Mouse (Mus musculus) adipocyte (in vitro differentiated cells): ENCODE results near the gene Gabrb1.

ENCODE experiments used
- DNase-seq: peaks from one replicate; pipeline ENCODE4 v3.0.0-alpha.2; 2016; ENCODE audit warnings: low spot score

The Gabrb1 gene

DNA sequence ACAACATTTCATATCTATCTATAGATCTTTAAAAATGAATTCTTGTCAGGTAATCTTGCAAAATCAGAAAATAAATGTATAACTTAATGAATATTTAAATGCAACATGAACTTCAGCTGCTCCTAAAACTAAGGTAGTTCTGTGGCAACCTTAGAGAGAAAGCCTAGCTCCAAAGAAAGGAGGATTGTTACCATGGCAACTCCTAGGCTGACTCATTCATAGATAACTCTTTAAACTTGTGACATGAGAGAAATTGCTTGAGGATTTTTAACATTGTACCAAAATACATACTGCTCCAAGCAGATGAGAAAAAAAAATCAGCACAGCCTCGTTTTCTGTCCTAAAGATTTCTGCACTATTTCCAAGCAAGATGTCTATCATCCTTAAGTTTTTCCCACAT lies 171.1 kb downstream of the Gabrb1 start:
- DNase-seq = no peak

DNA sequence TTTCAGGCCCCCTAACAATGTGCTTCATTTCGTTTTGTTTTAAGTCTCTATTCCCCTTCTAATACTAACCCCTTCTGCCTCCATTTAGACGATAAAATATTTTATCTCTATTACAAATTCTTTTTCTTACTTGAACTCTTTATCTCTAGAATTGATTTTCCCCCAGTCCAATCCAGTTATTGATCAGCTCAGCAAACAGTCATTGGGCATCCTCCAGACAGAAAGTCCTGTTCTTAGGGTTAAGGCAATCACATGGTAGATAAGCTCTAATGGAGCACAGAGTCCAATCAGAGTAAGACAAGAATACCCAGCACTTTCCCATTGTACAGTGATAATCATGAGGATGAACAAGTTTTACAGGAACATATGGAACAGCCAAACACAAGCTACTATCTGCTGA lies 172.4 kb downstream of the Gabrb1 start:
- no peak for DNase-seq

DNA sequence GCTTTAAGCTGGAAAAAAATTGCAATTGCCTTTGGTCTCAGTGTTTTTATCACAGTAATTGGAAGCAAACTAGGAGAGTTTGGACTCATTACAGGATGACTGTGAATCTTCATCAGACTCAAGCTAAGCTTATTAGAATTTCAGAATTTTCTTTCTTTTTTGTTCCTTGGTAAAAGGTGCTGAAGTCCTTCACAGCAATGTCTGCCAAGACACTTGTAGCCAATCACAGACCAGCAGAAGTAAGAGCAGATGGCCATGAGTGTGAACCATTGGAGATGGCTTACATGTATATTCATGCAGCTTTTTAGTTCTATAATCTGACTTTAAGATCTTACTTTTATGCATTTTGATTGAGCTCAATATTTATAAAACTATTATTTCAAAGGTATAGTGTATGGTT lies 184.3 kb downstream of the Gabrb1 start:
- no peak for DNase-seq

DNA sequence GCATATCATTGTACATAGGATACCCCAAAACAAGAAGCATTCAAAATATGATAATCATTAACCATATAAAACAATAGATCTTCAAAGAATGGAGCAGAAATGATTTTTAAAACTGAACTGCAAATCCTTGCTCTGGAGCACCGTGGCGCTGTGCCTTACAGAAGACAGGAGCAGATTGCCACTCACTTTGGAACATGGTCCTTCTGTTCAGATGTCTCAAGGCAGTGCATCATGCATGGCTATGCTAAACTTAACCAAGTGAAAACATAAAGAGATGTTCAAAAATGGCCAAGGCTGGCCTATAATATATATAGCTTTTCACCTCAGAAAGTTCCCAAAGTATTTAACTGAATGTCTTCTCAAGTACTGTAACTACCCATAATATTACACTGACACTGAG lies 240.3 kb downstream of the Gabrb1 start:
- DNase-seq = no peak

DNA sequence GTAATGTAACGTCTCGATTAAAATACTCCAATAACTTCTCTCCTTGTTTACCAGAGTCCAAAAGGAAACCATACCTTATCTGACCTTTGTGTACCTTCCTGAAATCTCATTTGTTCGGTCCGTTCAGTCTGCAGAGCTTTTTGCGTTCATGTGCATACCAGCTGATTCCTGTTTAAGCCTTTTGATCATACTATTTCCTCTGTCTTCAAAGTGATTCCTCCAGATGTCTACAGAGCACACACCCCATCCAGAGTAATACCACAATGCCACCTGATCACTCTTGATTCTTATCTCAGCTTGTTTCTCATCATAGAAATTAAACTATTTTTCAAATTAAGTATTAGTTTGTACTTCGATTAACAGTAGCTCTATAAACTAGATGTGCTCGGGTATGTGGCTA lies 245.5 kb downstream of the Gabrb1 start:
- no peak for DNase-seq

DNA sequence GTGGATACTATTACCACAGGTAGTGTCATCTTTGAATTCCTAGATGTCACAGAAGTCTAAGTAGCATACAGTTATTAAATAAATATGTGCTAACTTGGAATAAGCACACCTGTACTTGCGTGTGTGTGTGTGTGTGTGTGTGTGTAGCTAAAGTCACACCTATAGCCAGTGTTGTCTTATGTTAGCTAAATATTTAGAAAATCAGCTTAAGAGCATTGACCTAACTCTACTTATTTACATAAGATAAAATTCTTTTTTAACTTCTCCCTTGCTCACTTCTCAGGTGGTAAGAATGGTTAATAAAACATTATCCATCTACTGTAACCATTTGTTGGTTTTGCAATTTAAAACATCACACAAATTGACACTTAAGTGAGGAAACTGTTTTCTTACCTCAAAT lies 256.1 kb downstream of the Gabrb1 start:
- DNase-seq = no peak

DNA sequence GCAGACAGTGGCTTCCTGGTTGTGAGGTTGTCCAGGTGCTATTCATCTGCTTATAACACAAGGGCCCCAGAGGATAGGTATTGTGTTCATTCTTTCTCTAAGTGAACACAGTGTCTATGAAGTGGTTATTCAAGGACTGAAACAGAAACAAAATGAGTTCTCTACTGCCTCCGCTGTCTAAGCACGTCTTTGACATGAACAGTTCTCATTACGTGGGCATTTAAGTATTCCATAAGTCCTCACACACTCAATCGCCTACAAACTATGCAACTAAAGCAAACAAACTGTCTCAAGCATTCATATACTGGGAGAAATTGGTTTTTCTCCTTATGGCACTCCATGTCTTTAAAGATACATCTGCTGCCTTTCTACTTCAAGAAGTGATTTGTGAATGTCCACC lies 257.8 kb downstream of the Gabrb1 start:
- no peak for DNase-seq

DNA sequence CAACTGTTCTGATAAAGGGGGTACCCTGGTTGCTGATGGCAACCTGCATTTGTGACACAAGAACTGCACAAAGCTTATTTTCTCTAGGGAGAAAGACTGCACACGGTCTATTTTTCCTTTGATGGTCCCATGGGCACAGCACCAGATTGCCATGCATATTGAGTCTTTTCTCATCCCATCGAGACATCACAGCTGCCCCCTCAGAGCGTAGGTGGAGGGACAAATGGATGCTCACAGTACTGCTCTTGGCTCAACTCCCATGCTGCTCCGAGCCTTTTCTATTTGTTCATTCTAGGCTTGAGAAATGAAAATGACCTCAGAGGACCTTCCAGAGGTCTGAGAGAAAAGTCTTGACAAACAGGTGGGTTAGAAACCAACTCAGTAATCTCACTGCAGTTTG lies 259.3 kb downstream of the Gabrb1 start:
- DNase-seq = no peak

DNA sequence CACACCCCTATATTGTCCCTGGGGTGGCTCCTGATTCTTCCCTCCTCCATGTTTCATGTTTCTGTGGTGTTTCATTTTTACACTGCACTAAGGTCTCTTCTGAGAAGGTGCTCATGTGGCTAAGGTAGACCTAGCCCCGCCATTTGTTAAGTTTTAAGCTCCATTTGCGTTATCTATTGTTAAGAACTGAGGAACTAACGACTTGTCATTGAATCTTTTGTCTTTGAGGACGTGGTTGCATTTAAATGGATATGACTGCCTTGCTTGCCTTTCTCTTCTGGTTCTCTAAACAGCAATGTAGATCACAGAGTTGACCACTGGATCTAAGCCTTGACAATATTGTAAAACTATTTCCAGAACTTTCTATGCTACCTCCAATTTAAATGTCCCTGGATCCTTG lies 265.7 kb downstream of the Gabrb1 start:
- DNase-seq = no peak

DNA sequence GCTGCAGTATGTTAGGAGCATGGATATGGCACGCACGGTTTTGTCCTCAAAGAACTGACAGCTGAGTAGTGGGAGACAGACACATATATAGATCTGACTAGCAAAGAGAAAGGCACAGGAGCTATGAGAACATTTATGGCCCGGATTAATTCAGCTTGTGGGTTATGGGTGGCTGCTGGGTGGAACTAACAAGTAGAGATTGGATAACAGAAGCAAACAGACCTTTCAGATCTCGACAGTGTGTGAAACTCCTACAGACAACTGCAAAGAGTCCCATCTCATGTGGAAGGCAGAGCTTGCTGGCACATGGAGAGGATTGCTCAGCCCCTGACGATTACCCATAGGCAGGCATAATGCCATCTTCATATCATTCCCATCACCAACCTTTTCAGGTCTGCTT lies 268.4 kb downstream of the Gabrb1 start:
- no peak for DNase-seq

DNA sequence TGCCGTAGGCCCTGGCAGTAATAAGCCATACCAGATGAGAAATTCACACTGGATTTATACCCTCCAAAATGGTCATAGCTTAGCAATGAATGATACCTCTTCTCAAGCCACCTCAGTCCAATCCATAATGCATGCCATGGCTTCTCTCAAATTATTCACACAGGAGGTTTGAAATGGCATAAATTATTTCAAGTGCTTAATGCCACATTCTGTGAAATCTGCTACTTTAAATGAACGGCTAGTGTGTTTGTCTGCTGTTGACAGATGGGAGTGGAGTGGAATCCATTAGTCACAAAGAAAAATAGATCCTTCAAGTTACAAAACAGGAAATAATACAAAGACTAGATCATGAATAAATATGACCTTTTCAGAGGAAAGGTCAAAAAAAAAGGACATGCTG lies 272.1 kb downstream of the Gabrb1 start:
- no peak for DNase-seq

DNA sequence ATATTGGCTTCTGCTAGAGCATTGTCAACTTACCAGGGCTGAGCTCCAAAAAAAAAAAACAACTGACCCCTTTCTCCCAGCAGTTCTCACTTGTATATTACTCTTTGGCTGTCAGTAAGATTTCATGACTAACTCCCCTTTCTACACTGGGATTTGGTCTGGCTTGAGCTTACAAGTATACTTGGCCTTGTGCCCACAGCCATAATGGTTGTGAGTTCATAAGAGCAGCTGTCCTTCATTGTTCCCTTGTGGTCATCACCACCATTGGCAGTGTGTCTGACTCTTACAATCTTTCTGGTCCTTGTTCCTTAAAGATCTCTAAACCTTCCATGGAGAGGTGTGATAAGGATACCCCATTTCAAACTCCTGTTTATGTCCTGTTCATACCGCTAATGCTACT lies 293.5 kb downstream of the Gabrb1 start:
- no peak for DNase-seq

DNA sequence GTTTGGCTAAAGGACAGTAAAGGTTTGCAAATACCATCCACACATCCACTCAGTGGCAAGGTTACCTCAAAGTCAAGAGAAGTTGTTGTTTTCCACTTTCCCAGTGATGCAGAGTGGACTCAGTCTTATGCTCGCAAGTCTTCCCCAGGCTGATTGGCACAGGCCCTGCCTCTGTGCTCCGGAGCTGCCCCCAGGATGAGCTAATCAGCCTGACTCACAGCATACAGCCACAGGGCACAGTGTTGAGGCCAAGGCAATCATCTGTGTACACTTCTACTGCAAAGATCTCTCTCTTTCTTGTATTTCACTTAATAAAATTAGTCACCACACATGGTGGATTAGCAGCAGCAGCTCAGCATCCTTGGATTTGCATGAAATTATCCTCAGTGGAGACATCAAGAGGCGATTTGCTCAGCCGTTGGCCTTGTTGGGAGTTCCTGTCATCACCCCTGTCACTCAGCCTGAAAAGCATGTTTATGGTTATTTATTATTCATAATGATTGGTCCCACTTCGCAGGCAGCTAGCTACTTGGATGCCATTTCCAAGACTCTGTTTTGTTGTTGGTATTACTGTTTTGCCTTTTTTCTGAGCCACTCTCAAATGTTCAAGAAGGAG lies 297.3 kb downstream of the Gabrb1 start:
- no peak for DNase-seq

DNA sequence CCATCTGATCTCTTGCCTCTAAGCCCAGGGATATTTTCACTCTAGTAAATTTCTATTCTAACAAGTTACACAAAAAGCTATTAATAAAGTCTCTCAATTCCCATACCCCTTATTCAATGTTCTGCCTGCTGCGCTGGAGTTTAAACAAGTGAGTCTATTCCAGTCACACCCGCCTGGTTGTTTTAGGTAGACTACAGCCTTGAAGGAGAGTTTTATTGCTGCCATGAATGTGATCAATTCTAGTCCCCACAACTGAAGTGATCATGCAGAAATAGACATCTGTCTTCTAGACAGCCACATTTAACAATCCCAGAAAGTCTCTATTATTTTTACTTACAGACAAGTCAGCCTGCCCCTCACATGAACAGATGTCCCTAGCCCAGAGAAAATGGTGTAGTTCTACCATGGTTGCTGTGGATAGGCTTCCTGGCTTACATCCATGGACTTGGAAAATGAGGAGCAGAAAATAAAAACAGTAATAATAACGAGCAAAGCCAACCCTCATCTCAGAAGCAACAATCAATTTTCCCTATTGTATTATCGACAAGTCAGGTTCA lies 307.0 kb downstream of the Gabrb1 start:
- DNase-seq = no peak

DNA sequence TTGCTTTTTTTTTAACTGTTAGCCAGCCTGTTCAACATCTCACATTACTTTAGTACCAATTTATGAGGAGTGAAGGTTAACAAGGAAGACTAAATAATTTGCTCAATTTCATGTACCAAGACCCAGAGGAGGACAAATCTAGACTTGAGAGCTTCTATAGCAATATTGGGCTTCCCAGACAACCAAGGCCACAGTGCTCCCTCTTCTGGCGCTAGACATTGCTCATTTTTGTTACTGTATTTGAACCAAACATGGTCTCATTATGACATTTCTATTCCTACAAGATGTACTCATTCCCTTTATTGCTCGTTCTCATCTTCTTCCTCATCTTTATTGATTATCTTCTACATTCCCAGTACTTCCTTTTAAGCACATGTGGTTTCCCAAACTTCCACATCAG lies 307.6 kb downstream of the Gabrb1 start:
- no peak for DNase-seq

DNA sequence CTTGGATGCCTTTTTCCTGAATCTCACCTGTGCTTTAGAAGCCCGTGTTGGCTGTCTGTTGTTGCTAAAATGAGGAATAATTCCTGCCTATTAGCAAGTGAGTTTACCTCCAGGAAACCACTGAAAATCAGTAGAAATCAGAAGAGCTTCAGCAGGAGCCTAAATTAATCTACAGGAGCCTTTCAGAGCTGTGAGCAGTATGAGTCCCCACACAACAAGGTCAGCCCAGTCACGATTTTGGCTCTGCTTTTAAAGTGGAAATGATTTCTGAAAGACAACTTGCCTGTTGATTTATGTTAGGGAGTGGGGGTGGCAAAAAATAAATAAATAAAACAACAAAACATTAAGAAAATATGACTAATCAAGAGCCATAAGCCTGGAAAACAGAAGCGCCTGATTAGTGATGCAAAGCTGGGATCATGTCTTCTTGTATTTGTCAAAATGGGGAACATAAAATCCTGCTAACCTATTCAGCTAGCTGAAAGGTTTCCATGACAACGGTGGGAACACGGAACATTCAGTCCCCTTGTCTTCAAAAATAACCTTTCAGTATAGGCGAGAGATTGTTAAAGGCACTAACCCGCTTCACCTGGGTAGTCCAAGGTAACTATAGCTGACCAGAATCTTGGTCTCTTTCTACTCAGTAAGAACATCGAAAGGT lies 312.4 kb downstream of the Gabrb1 start:
- no peak for DNase-seq

DNA sequence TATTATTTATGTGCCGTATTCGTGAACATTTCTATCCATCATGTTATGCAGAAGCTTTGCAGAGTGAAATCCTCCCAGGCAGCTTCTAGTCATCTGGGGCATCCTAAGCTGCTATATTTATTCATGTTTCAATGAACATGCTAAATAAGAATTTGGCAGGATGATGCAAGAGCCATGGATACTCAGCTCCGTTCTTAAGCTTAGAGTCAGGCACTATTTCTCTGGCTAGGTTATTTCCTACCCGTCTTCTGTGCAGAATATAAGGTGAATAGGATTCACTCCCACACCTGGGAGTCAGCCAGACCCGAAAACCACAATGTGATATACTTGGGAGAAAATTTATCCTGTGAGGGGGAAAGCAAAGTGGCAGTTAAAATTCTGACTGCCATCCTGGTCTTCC lies 314.9 kb downstream of the Gabrb1 start:
- no peak for DNase-seq

DNA sequence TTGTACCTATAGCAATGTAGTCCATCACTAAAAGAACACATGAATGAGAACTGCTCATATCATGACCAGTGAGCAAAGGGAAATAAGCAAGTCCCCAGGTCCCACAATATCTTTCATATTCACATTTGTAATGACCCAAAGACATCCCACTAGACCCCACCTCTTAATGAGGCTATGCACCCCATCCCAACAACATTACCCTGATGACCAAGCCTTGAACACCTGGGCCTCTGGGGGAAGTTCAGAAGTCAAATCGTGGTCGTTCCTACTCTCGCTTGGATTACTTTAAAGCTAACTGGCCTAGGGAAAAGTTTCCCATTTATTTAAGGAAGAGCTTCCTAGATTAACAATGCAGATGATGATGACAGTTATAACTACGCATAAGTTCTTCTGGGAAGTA lies 318.2 kb downstream of the Gabrb1 start:
- no peak for DNase-seq

DNA sequence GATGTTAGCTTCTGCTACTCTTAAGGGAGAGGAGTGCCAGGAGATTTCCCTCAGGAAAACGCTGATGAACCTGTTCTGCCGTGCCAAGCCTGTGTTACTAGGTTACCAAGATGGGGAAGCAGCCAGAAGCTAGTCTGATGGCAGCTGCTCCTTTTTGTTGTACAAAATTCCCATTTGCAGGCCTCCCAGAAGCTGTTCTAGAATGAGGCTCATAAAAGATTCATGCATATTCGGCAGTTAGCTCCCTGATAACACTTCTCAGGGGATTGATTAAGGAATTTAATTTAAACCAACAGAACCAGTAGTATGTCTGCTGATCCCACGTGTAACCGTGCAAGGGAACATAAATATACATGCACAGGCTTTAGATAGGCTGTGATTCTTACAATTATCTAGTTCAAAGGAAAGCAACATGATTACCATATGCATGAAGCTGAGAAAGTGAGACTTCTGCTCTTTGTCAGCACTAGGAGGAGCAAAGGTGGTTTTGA lies 318.7 kb downstream of the Gabrb1 start:
- no peak for DNase-seq

DNA sequence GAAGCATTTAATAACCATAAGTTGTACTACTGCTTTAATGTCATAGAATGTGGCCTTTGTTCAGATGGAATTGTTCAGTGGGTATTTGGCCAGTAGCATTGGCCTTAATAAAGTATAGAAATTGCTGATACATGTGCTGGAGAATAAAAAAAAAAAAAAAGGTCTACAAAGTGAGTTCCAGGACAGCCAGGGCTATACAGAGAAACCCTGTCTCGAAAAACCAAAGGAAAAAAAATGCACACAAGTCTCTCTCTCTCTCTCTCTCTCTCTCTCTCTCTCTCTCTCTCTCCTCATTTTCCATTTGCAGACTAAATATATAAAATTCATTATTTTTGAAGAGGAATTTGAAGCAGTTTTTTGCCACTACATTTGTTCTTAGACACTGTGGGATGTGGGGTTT lies 328.6 kb downstream of the Gabrb1 start:
- DNase-seq = no peak

DNA sequence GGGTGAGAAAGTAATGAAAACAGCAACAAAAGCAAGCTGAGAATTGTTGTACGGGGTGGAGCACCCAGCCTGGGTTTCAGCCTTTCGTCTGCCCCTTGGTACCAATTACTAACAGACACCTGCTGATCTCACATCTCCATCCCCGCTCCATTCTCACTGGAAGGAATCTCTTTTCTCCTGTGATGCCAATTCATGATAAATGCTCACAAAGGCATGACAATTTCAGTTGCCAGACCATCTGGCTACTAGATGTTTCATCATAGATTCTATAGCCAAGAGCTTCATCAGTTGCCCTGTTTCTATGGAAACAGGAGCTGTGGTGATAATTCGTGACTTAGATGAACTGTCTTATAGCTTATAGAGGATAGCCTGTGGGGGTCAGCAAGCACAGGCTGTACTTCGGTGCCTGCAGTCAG lies 329.1 kb downstream of the Gabrb1 start:
- no peak for DNase-seq

DNA sequence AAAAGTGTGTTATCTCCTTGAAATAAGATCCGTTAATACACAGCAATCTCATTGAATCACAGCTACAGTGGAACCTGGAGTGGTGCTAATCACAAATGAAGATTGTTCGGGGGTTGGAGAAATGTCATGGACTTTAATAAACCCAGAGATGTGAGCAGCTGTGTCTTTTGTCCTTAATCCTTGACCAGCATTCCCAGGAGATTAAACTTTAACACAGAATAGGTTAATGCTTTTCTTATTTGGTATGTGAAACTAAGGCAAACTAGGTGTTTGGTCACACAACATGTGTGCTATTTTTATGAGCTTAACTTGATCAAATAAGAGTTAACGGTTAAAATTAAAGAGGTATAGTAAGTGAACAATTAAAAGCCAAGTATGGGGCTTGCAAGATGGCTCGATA lies 341.6 kb downstream of the Gabrb1 start:
- no peak for DNase-seq

DNA sequence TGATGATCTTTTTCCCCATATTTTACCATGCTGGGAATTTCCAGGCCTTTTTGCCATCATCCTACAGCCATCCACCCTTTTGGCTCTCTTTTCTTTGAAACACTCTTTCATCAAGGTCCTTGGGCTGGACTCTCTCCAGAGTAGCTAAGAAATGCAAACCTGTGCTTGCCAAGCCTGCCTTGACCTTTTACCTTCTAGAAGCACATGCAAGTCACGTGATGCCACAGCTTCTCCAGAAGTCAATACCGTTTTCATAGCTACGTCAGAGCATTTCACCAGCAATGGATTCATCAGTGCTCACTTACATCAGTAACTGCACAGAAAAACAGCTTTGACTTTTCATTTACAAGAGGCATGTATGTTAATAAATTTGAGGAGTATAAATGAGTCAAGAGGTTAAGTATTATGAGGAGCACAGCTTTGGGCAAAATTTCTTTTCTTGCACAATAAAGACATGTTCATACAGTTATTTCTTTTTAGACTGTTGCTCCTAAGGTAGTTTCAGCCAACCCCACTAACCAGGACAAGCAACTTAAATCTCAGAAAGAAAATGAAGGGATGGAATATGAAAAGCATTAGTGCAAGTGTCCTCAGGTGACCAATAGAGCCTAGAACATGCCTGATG lies 346.0 kb downstream of the Gabrb1 start:
- peak; percentile 6 for DNase-seq
